ENCODE assay signal across 21 mouse cellular contexts in genomic region chr1:170353335-170353734, GRCm38 (mm10). TPM values are rescaled to one million over a fixed set of nuclear protein-coding genes. Genes with fewer than 3 reads are reported as not detected.
"Had no signal": no experiment of that assay in that cellular context is flagged by ENCODE, and none has a peak within 500 bp of the region (broad histone marks: within the 10 kb centered on the region; RNA-seq: fewer than 3 reads in every experiment).

No protein-coding gene starts in this region.

- H3K4me2 ChIP-seq: limb, embryonic 13.5 days; liver, embryonic 12.5 days; liver, embryonic 15.5 days; lung, embryonic 15.5 days; midbrain, embryonic 11.5 days; midbrain, embryonic 15.5 days had no signal

- H3K27ac ChIP-seq: layer of hippocampus, adult 2 months; limb, embryonic 10.5 days; limb, embryonic 13.5 days; liver, embryonic 12.5 days; liver, embryonic 15.5 days; lung, embryonic 15.5 days; midbrain, embryonic 15.5 days had no signal

- ATAC-seq: liver, embryonic 12.5 days; midbrain, embryonic 15.5 days had no signal

- H3K4me3 ChIP-seq: layer of hippocampus, adult 2 months; limb, embryonic 10.5 days; limb, embryonic 13.5 days; liver, embryonic 12.5 days; liver, embryonic 15.5 days; lung, embryonic 15.5 days; midbrain, embryonic 15.5 days; myocyte had no signal

- H3K9ac ChIP-seq: limb, embryonic 13.5 days; liver, embryonic 12.5 days; liver, embryonic 15.5 days; lung, embryonic 15.5 days; midbrain, embryonic 15.5 days had no signal

- H3K9me3 ChIP-seq: limb, embryonic 10.5 days; limb, embryonic 13.5 days; liver, embryonic 12.5 days; liver, embryonic 15.5 days; lung, embryonic 15.5 days; midbrain, embryonic 15.5 days had no signal

- DNase-seq: kidney, postnatal 14 days; layer of hippocampus, adult 9-11 months; liver; lung, adult 18-20 months; lung, postnatal 10 days; lung, postnatal 36 days; thymus, adult 18-20 months; thymus, postnatal 36 days had no signal

- H3K27me3 ChIP-seq: limb, embryonic 13.5 days; liver, embryonic 12.5 days; liver, embryonic 15.5 days; lung, embryonic 15.5 days; midbrain, embryonic 15.5 days had no signal

- H3K4me1 ChIP-seq: limb, embryonic 10.5 days; limb, embryonic 13.5 days; liver, embryonic 12.5 days; liver, embryonic 15.5 days; lung, embryonic 15.5 days; midbrain, embryonic 15.5 days had no signal

- H3K36me3 ChIP-seq: limb, embryonic 10.5 days; limb, embryonic 13.5 days; liver, embryonic 12.5 days; liver, embryonic 15.5 days; lung, embryonic 15.5 days; midbrain, embryonic 15.5 days had no signal

RNA-seq across cellular contexts. Expression of gene Spata46, which starts 44.7 kb away (rescaled TPM):
- polyA plus RNA-seq: large intestine, adult 2 months; myocyte; small intestine, adult 2 months; spleen, adult 2 months; urinary bladder, adult 2 months had no signal
